Mouse (Mus musculus): ENCODE measurements around the gene Tpx2.

Tpx2 gene

GRCm38 (mm10) chr2:152847815-152848302, at the start of gene Tpx2:
Tpx2 (plus strand) TSS chr2:152847964.
- DNase-seq (ENCODE audit: low spot score in 2 of 2) = peak; percentile 96 to 97

- no peak for DNase-seq (ENCODE audit: low spot score in 2 of 2)
Measured at GRCm38 (mm10) chr2:152799954-152800761, 47.6 kb upstream of the Tpx2 start.

GRCm38 (mm10) chr2:152800762-152801113, 47.0 kb upstream of the Tpx2 start:
- DNase-seq (ENCODE audit: low spot score in 2 of 2) = no peak

- DNase-seq (ENCODE audit: low spot score in 2 of 2) = no peak
Measured at GRCm38 (mm10) chr2:152802303-152802702, 45.5 kb upstream of the Tpx2 start.

- DNase-seq (ENCODE audit: low spot score in 2 of 2) = no peak
Measured at GRCm38 (mm10) chr2:152803081-152803480, 44.7 kb upstream of the Tpx2 start.

GRCm38 (mm10) chr2:152804408-152805110, 43.2 kb upstream of the Tpx2 start:
- DNase-seq (ENCODE audit: low spot score in 2 of 2) = peak; percentile 56 to 59

GRCm38 (mm10) chr2:152805111-152805490, 42.7 kb upstream of the Tpx2 start:
- no peak for DNase-seq (ENCODE audit: low spot score in 2 of 2)

GRCm38 (mm10) chr2:152806037-152806436, 41.7 kb upstream of the Tpx2 start:
- no peak for DNase-seq (ENCODE audit: low spot score in 2 of 2)

- no peak for DNase-seq (ENCODE audit: low spot score in 2 of 2)
Measured at GRCm38 (mm10) chr2:152808178-152808577, 39.6 kb upstream of the Tpx2 start.

- no peak for DNase-seq (ENCODE audit: low spot score in 2 of 2)
Measured at GRCm38 (mm10) chr2:152810158-152810941, 37.4 kb upstream of the Tpx2 start.

GRCm38 (mm10) chr2:152811336-152812165, 36.2 kb upstream of the Tpx2 start:
- DNase-seq (ENCODE audit: low spot score in 2 of 2) = no peak

GRCm38 (mm10) chr2:152813232-152813631, 34.5 kb upstream of the Tpx2 start:
- no peak for DNase-seq (ENCODE audit: low spot score in 2 of 2)

- peak in 1 of 2 experiments; percentile 3 for DNase-seq (ENCODE audit: low spot score in 2 of 2)
Measured at GRCm38 (mm10) chr2:152814213-152814874, 33.4 kb upstream of the Tpx2 start.

GRCm38 (mm10) chr2:152815879-152816656, 31.7 kb upstream of the Tpx2 start:
- peak; percentile 85 to 93 for DNase-seq (ENCODE audit: low spot score in 2 of 2)

- DNase-seq (ENCODE audit: low spot score in 2 of 2) = peak in 1 of 2 experiments; percentile 12
Measured at GRCm38 (mm10) chr2:152816657-152817348, 31.0 kb upstream of the Tpx2 start.

- peak in 1 of 2 experiments; percentile 14 for DNase-seq (ENCODE audit: low spot score in 2 of 2)
Measured at GRCm38 (mm10) chr2:152817596-152818291, 30.0 kb upstream of the Tpx2 start.

GRCm38 (mm10) chr2:152818679-152819078, 29.1 kb upstream of the Tpx2 start:
- DNase-seq (ENCODE audit: low spot score in 2 of 2) = no peak

- no peak for DNase-seq (ENCODE audit: low spot score in 2 of 2)
Measured at GRCm38 (mm10) chr2:152819097-152819624, 28.6 kb upstream of the Tpx2 start.

All from thymus, postnatal 10 days (tissue).